Mouse (Mus musculus) stomach, postnatal 0 days (tissue): ENCODE results near the gene Defb42.

Source experiments
- CTCF ChIP-seq: IDR thresholded peaks from 2 replicates; pipeline ENCODE4 v1.5.1; 2016; ENCODE audit warnings: antibody characterized with exemption, low read depth, mild to moderate bottlenecking, moderate library complexity
- EP300 ChIP-seq: optimal IDR thresholded peaks from 2 replicates; pipeline ENCODE3; 2016; ENCODE audit warnings: antibody characterized with exemption

GRCm38 (mm10) chr14:63054729-63055128 lies 7.9 kb downstream of the Defb42 start:
- peak; percentile 54 for TF ChIP-seq CTCF
- no peak for TF ChIP-seq EP300
